Mouse (Mus musculus) stomach, postnatal 0 days (tissue): Measurements from ENCODE around the gene Tph1.

Experiments used
- CTCF ChIP-seq: IDR thresholded peaks from 2 replicates; pipeline ENCODE4 v1.5.1; 2016; ENCODE audit warnings: antibody characterized with exemption, low read depth, mild to moderate bottlenecking, moderate library complexity
- EP300 ChIP-seq: optimal IDR thresholded peaks from 2 replicates; pipeline ENCODE3; 2016; ENCODE audit warnings: antibody characterized with exemption

- no peak for TF ChIP-seq CTCF
- no peak for TF ChIP-seq EP300
Measured at GRCm38 (mm10) chr7:46675061-46675460, 2.7 kb upstream of the Tph1 start.
